Mouse (Mus musculus) thymus, postnatal 36 days (tissue): ENCODE data around the gene Ttc39d.
"Not testable (repeated sequence)": the region's sequence is repeated elsewhere in the genome, so short reads cannot be mapped to it uniquely, and the experiment has no call there.

ENCODE experiments used
- DNase-seq, 2 experiments: peaks; one replicate each; pipeline ENCODE4 v3.0.0; 2022; ENCODE audit warnings: mixed read lengths in 2 of 2

Gene Ttc39d

DNA sequence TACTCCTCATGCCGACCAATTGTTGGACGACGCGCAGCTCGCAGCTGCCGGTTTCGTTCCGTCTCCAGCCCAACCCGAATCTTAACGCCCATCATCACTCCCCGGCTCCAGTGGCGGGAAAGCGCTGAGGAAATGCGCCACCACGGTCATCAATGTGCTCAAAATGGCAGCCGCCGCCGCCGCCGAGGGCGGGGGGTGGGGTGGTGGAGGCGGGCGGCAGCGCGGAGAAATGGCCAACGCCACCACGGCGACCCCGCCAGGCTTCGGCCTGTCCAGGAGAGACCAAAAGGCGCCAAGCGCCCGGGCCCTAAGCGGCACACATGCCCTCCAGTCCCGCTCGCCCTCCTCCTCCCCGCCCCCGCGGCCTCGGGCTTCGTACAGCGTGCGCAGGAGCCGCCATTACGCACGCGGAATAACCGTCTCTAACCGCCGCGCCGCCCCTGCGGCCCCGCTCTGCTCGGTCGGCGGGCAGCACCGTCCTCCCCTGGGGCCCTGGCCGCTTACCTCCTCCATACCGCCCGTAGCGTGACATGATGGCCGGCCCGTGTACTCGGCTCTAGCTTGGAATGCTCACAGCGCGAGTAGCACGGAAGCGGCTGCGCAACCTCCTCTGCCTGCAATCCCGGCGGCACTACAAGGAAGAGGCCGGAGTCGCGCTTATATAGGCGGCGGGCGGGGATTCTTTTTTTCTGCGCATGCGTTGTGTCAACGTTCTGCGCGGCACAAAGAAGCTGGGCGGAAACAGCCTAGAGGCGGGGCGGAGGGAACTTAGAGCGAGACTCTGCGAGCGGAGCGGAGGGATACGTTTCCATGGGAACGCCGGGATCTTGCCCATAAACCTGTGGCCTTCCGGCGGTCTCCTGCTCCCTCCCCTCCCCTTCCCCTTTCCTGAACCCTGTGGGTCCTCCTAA is at the start of gene Ttc39d, which contains the start of gene Srsf7:
Ttc39d (plus strand) TSS at position 790 of the 911 bp plus-strand sequence.
Srsf7 (minus strand) TSS at position 637 of the 911 bp plus-strand sequence.
- DNase-seq = peak; percentile 97 to 99

GRCm38 (mm10) chr17:80157489-80157888 is 49.8 kb upstream of the Ttc39d start:
- no peak for DNase-seq

GRCm38 (mm10) chr17:80160454-80160853 is 46.8 kb upstream of the Ttc39d start:
- DNase-seq = no peak

GRCm38 (mm10) chr17:80163991-80164390 is 43.3 kb upstream of the Ttc39d start:
- no peak for DNase-seq

GRCm38 (mm10) chr17:80165741-80166140 is 41.5 kb upstream of the Ttc39d start:
- no peak for DNase-seq

DNA sequence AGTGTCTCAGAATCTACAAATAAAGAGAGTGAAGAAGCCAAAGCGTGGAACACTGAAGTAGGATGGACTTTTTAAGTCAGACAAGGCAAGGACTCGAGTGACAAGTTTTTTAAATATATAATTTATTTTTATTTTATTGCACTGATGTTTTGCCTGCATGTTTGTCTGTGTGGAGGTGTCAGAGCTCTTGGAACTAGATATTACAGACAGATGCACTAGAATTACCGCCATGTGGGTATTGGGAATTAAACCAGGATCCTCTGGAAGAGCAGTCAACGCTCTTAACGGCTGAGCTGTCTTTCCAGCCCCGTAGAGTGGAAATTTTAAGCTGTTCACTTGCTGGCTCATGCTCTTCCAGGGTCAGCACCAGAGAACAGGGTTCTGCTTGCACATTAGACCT is 40.9 kb upstream of the Ttc39d start:
- DNase-seq = no peak

DNA sequence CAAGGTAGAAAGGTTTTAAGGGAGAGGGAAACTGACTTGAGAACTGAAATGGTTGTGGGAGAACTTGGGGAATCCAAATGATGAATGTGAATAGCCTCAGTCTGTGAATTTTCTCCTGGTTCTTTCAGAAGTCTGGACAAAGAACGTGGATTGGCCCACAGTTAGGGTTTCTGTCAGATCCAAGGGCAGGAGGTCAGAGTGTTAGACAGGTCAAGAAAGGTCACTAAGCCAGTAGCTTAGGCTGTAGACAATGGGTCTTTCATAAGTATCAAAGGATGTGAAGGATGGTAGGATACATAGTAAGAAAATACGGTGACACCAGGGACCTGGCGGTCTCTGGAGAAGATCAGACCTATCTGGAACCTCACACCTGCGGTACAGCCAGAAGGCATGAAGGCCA is 39.8 kb upstream of the Ttc39d start:
- no peak for DNase-seq

- DNase-seq = no peak
Measured at GRCm38 (mm10) chr17:80167851-80168251, 39.4 kb upstream of the Ttc39d start.

GRCm38 (mm10) chr17:80168425-80169182 is 38.7 kb upstream of the Ttc39d start:
- no peak for DNase-seq

- no peak for DNase-seq
Measured at GRCm38 (mm10) chr17:80169792-80170191, 37.5 kb upstream of the Ttc39d start.

GRCm38 (mm10) chr17:80170951-80171350 is 36.3 kb upstream of the Ttc39d start:
- no peak for DNase-seq

- DNase-seq = no peak
Measured at GRCm38 (mm10) chr17:80171948-80172347, 35.3 kb upstream of the Ttc39d start.

DNA sequence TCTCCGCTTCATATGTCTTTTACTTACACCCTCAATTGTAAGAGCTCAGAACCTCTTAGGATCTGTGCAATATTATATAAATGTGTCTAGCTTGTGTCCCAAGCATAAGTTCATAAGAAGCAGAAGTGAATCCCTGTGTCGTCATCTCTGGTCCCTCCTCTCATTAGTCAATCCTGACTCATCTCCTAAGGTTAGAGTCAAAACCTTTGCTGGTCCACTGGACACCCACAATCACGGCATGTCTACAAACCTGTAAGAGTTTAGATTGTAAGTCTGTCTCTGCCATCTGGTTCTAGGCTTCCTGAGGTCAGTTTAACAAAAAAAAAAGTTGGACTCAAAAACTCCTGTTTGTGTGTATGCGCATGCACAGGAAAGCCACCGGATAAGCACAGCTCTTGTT is 34.5 kb upstream of the Ttc39d start:
- DNase-seq = no peak

DNA sequence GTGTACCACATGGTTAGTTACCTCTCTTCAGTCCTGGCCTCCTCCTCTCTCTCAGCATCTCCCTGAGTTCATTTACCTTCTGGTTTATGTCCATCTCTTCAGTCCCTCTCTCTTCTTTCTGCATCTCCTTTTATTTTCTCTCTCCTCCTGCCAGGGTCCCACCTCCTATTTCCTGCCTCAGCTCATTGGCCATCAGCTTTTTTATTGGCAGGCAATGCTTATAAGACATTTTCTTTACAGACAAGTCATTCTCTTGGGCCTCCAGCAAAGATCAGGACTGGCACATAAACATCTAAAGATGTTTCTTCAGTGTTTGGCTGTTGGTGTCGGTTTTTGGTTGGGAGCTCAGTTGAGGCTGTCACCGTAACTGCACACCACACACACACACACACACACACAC is 33.6 kb upstream of the Ttc39d start:
- no peak for DNase-seq

- DNase-seq = peak; percentile 29 to 51
Measured at GRCm38 (mm10) chr17:80174146-80174545, 33.1 kb upstream of the Ttc39d start.

GRCm38 (mm10) chr17:80174699-80175385 is 32.4 kb upstream of the Ttc39d start:
- peak; percentile 49 to 61 for DNase-seq

DNA sequence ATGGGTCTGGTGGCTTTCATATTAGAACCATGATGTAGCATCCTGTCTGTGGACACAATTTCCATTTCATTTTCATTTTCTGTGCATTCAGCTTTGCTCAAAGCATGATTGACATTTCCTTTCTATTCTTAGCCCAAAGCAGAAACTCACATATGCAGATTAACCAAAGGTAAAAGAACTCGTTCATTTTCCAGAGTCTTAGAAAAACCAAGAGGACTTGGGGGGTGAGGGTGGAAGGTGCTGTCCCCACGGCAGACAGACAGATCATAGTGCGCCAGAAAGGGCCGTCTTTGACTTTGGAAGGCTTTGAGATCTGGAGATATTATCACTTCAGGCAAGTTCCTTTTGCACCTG is 31.9 kb upstream of the Ttc39d start:
- peak in 1 of 2 experiments; percentile 32 for DNase-seq

- no peak for DNase-seq
Measured at GRCm38 (mm10) chr17:80175966-80176365, 31.3 kb upstream of the Ttc39d start.

DNA sequence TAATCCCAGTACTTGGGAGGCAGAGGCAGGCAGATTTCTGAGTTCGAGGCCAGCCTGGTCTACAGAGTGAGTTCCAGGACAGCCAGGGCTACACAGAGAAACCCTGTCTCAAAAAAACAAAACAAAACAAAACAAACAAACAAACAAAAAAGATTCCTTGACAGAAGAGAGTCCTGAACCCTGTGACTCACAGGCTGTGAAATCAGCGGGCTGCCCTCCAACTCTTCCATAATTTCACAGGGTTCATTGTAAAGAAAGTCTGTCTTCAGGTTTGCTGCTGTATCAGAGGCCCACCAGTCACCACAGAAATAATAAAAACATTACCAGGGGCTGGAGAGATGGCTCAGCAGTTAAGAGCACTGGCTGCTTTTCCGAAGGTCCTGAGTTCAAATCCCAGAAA is 28.4 kb upstream of the Ttc39d start:
- DNase-seq = not testable (repeated sequence)

GRCm38 (mm10) chr17:80179959-80180358 is 27.3 kb upstream of the Ttc39d start:
- peak; percentile 63 to 68 for DNase-seq

GRCm38 (mm10) chr17:80180468-80180867 is 26.8 kb upstream of the Ttc39d start:
- no peak for DNase-seq

- no peak for DNase-seq
Measured at GRCm38 (mm10) chr17:80183615-80184014, 23.6 kb upstream of the Ttc39d start.

- DNase-seq = no peak
Measured at GRCm38 (mm10) chr17:80193075-80193474, 14.2 kb upstream of the Ttc39d start.
